Mouse (Mus musculus): Measurements from ENCODE around the gene Rit1. TPM values are rescaled to one million over a fixed set of nuclear protein-coding genes. Genes with fewer than 3 reads are reported as not detected.

Gene Rit1
- polyA plus RNA-seq, 2 experiments = 20.3 to 31.6 TPM

- WGBS (ENCODE audit: insufficient replicate concordance) = 70% methylated on average over 2 of the region's 2 CpGs
- H3K4me2 ChIP-seq (ENCODE audit: low read depth) = peak overlapping the region; percentile 88
Observed at GRCm38 (mm10) chr3:88719098-88719497, 2.5 kb downstream of the Rit1 start.

DNA sequence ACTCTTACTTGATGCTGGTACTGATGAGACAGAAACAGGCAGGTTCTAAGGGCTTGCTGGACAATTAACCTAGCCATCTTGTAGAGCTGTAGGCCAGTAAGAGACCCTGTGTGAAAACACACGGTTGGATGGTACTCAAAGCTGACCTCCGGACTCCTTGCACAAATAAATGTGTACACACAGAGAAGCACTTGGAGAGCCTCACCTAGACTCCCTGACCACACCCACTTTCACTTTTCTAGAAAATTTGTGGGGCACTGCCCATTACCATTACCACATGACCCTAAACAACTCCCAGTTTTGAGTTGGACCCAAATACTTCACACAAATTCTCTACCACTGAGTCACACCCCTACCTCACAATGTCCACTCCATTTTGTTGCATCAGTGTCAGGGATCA, 19.9 kb downstream of the Rit1 start:
- H3K27me3 ChIP-seq (ENCODE audit: control insufficient read depth, insufficient read depth, low read length) = no peaks in the 10 kb centered on the region
- ATAC-seq (ENCODE audit: insufficient read depth) (no peak), DNase-seq (ENCODE audit: low read depth in 3 of 3, low spot score in 3 of 3) (no peak)
- no peak overlapping the region for H3K9ac ChIP-seq (replicated peaks)
- H3K4me1 ChIP-seq (replicated peaks; ENCODE audit: control insufficient read depth in 2 of 2, insufficient read depth in 2 of 2, low read length in 1 of 2) = no peaks in the 10 kb centered on the region
- H3K4me3 ChIP-seq (ENCODE audit: insufficient read depth in 1 of 2, low read depth in 2 of 2, low read length in 2 of 2) = no peak overlapping the region
- WGBS (ENCODE audit: insufficient replicate concordance) = 66% methylated on average over 2 of the region's 2 CpGs
- no peak overlapping the region for H3K27ac ChIP-seq
- H3K4me2 ChIP-seq (ENCODE audit: low read depth) = no peak overlapping the region
- no peaks in the 10 kb centered on the region for H3K36me3 ChIP-seq (replicated peaks; ENCODE audit: control insufficient read depth, insufficient read depth, low read depth)
- no peak for TF ChIP-seq EP300 (IDR thresholded peaks at IDR 0.05; ENCODE audit: low read depth)
- no peak for TF ChIP-seq CTCF (IDR thresholded peaks at IDR 0.05; ENCODE audit: low read depth)
- no peaks in the 10 kb centered on the region for H3K9me3 ChIP-seq (ENCODE audit: control insufficient read depth, low read length)

More at GRCm38 (mm10) chr3:88719098-88719497, 2.5 kb downstream of the Rit1 start:
- 0 out of 2 replicates have a peak, but pooled peaks have one; percentile 9 for ATAC-seq (ENCODE audit: insufficient read depth)
- Histone ChIP-seq H3K4me1 (replicated peaks; ENCODE audit: control insufficient read depth in 2 of 2, insufficient read depth in 2 of 2, low read length in 1 of 2) (peaks cover 7 to 16% of the 10 kb centered on the region in 2 experiments), H3K36me3 (replicated peaks; ENCODE audit: control insufficient read depth, insufficient read depth, low read depth) (peaks cover 4% of the 10 kb centered on the region), H3K27me3 (ENCODE audit: control insufficient read depth, insufficient read depth, low read length) (no peaks in the 10 kb centered on the region), H3K27ac (no peak overlapping the region), H3K9me3 (ENCODE audit: control insufficient read depth, low read length) (no peaks in the 10 kb centered on the region), H3K9ac (replicated peaks) (no peak overlapping the region), H3K4me3 (ENCODE audit: insufficient read depth in 1 of 2, low read depth in 2 of 2, low read length in 2 of 2) (peak overlapping the region; percentile 59 to 85; a peak in 2 of 4 replicates)
- no peak for TF ChIP-seq EP300 (IDR thresholded peaks at IDR 0.05; ENCODE audit: low read depth)
- TF ChIP-seq CTCF (IDR thresholded peaks at IDR 0.05; ENCODE audit: low read depth) = no peak
- peak in 1 of 3 experiments; percentile 10 for DNase-seq (ENCODE audit: low read depth in 3 of 3, low spot score in 3 of 3)

- Histone ChIP-seq H3K27me3 (ENCODE audit: control insufficient read depth, insufficient read depth, low read length) (no peaks in the 10 kb centered on the region), H3K9ac (replicated peaks) (no peak overlapping the region), H3K4me3 (ENCODE audit: insufficient read depth in 1 of 2, low read depth in 2 of 2, low read length in 2 of 2) (no peak overlapping the region), H3K4me1 (replicated peaks; ENCODE audit: control insufficient read depth in 2 of 2, insufficient read depth in 2 of 2, low read length in 1 of 2) (no peaks in the 10 kb centered on the region), H3K9me3 (ENCODE audit: control insufficient read depth, low read length) (no peaks in the 10 kb centered on the region), H3K27ac (no peak overlapping the region), H3K4me2 (ENCODE audit: low read depth) (no peak overlapping the region), H3K36me3 (replicated peaks; ENCODE audit: control insufficient read depth, insufficient read depth, low read depth) (no peaks in the 10 kb centered on the region)
- DNase-seq (ENCODE audit: low read depth in 3 of 3, low spot score in 3 of 3) (no peak), ATAC-seq (ENCODE audit: insufficient read depth) (peak; percentile 33; the same call in 1 of the 2 replicates)
- no peak for TF ChIP-seq EP300 (IDR thresholded peaks at IDR 0.05; ENCODE audit: low read depth)
- TF ChIP-seq CTCF (IDR thresholded peaks at IDR 0.05; ENCODE audit: low read depth) = peak; percentile 89
- 18% methylated on average over 3 of the region's 3 CpGs for WGBS (ENCODE audit: insufficient replicate concordance)
Observed at GRCm38 (mm10) chr3:88738641-88739040, 22.0 kb downstream of the Rit1 start.

DNA sequence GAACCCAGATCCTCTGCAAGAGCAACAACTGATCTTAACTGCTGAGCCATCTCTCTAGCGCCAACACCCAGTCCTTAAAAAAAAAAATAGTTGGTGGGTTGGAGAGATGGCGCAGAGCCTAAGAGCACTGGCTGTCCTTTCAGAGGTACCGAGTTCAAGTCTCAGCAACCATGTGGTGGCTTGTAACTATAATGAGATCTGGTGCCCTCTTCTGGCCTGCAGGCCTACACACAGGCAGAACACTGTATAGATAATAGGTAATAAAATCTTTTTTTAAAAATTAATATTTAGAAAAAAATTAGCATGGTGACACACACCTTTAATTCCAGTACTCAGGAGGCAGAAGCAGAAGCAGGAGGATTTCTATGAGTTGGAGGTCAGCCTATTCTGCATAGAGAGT, 23.5 kb downstream of the Rit1 start:
- ATAC-seq (ENCODE audit: insufficient read depth) (no peak), DNase-seq (ENCODE audit: low read depth in 3 of 3, low spot score in 3 of 3) (no peak)
- no peak overlapping the region for H3K9ac ChIP-seq (replicated peaks)
- no peaks in the 10 kb centered on the region for H3K36me3 ChIP-seq (replicated peaks; ENCODE audit: control insufficient read depth, insufficient read depth, low read depth)
- no peak overlapping the region for H3K27ac ChIP-seq
- H3K4me3 ChIP-seq (ENCODE audit: insufficient read depth in 1 of 2, low read depth in 2 of 2, low read length in 2 of 2) = no peak overlapping the region
- WGBS (ENCODE audit: insufficient replicate concordance) = 76% methylated on average over 3 of the region's 3 CpGs
- no peaks in the 10 kb centered on the region for H3K4me1 ChIP-seq (replicated peaks; ENCODE audit: control insufficient read depth in 2 of 2, insufficient read depth in 2 of 2, low read length in 1 of 2)
- H3K27me3 ChIP-seq (ENCODE audit: control insufficient read depth, insufficient read depth, low read length) = no peaks in the 10 kb centered on the region
- H3K4me2 ChIP-seq (ENCODE audit: low read depth) = no peak overlapping the region
- TF ChIP-seq EP300 (IDR thresholded peaks at IDR 0.05; ENCODE audit: low read depth) (no peak), CTCF (IDR thresholded peaks at IDR 0.05; ENCODE audit: low read depth) (peak; percentile 22)
- H3K9me3 ChIP-seq (ENCODE audit: control insufficient read depth, low read length) = no peaks in the 10 kb centered on the region

DNA sequence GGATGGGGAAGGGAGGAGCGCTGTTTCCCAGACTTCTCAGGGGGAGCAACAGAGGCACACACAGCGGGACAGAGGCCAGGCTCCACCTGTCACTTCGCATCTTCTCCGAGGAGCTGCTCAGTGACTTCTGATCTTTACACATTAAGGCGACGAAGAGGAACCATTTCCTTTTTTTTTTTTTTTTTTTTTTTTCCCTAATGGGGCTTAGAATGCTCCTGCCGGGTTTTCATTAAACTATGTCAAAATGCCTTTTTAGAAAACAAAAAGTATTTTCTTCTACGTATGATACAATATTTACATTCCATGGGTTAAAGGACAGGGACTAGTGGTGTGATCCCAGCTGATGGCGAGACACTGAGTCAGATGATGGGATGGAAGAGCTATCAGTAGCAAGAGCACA, 28.9 kb downstream of the Rit1 start:
- 62% methylated on average over 9 of the region's 9 CpGs for WGBS (ENCODE audit: insufficient replicate concordance)
- Histone ChIP-seq H3K4me3 (ENCODE audit: insufficient read depth in 1 of 2, low read depth in 2 of 2, low read length in 2 of 2) (no peak overlapping the region), H3K9me3 (ENCODE audit: control insufficient read depth, low read length) (no peaks in the 10 kb centered on the region), H3K4me2 (ENCODE audit: low read depth) (no peak overlapping the region), H3K9ac (replicated peaks) (no peak overlapping the region), H3K4me1 (replicated peaks; ENCODE audit: control insufficient read depth in 2 of 2, insufficient read depth in 2 of 2, low read length in 1 of 2) (peaks cover 0 to 4% of the 10 kb centered on the region in 2 experiments; a peak in 1 of 4 replicates), H3K36me3 (replicated peaks; ENCODE audit: control insufficient read depth, insufficient read depth, low read depth) (no peaks in the 10 kb centered on the region), H3K27me3 (ENCODE audit: control insufficient read depth, insufficient read depth, low read length) (no peaks in the 10 kb centered on the region), H3K27ac (no peak overlapping the region)
- no peak for DNase-seq (ENCODE audit: low read depth in 3 of 3, low spot score in 3 of 3)
- TF ChIP-seq EP300 (IDR thresholded peaks at IDR 0.05; ENCODE audit: low read depth) (no peak), CTCF (IDR thresholded peaks at IDR 0.05; ENCODE audit: low read depth) (no peak)
- no peak for ATAC-seq (ENCODE audit: insufficient read depth)
